Mouse (Mus musculus): Measurements from ENCODE around the gene Slc9b1.

GRCm38 (mm10) chr3:135318331-135318730 lies 29.5 kb upstream of the Slc9b1 start:
- TF ChIP-seq CTCF (conservative IDR thresholded peaks at IDR 0.05; ENCODE audit: low read length) (no peak), POU5F1 (IDR thresholded peaks at IDR 0.05; ENCODE audit: borderline replicate concordance, low read length) (no peak)
